Mouse (Mus musculus): Measurements from ENCODE around the gene Syvn1.
A peak's percentile ranks its signal among the peaks of the same experiment; 100 is the strongest.

The Syvn1 gene

DNA sequence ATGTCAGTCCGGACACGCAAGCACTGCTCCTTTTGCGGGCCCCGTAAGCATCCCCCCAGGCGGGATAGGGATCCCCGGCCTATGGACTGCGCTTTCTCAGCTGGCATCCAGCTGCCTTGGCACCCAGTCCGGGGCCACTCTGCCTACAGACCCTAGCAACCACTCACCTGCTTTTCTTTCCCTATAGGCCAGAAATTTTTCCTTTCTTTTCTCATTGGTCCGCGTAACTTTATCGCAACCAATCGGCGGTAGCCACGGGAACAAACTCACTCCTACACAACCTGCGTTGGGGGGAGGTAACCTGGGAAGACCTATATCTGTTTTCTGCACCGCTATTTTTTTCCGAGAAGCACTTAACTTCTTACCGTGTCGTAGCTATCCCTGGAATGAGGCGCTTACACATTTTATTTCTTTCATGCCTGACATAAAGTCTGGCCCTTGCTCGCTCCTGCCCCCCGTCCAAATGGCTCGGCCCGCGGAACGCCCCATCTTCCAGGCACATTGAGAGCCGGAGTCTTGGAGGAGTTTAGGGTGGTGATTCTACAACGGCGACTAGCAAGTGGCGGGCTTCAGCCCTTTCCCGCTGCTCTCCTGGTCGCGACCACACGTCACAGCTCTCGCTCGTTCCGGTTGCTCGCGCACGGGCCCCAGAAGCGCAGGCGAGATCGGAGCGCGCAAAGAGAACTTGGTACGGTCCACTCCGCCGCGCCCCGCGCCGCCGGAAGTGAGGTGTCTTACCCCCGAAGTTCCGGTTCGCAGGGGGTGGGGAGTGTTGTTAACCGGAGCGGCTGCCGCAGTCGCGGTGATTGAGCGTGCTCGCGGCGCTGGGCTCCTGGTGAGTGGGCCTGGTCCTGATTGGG, at the start of gene Syvn1:
TSS of gene Syvn1 (plus strand) at position 283 of the 860 bp plus-strand sequence.
- peak; percentile 89 to 93 for DNase-seq (ENCODE audit: low spot score in 2 of 2)

DNA sequence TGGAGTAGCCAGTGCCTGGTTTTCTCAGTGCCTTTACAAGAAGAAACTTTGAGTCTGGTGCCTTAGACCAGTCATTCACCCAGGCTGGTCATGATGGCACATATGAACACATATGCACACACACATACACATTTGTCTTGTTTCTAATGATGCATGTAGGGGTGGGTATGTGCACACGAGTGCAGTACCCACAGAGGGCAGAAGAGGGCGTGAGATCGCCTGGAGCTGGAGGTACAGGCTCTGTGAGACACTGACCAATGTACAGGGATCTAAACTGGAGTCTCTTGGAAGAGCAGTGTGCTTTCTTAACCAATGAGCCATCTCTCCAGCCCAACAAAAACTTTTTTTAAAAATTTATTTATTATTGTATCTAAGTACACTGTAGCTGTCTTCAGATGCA, 48.2 kb upstream of the Syvn1 start:
- no peak for DNase-seq (ENCODE audit: low spot score in 2 of 2)

DNA sequence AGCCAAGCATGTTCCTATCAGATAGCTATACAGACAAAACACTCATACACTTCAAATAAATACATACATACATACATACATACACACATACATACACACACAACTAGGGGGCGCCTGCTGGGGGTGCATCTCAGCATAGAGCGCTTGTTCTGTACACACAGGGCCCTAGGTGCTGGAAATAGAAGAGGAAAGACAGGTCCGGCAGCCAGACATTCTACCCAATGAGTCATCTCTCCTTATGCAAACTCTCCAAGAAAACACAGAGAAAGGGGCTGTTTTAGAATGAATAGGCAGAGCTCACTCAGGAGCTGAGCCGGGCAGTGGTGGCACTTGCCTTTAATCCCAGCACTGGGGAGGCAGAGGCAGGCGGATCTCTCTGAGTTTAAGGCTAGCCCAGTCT, 46.4 kb upstream of the Syvn1 start:
- no peak for DNase-seq (ENCODE audit: low spot score in 2 of 2)

DNA sequence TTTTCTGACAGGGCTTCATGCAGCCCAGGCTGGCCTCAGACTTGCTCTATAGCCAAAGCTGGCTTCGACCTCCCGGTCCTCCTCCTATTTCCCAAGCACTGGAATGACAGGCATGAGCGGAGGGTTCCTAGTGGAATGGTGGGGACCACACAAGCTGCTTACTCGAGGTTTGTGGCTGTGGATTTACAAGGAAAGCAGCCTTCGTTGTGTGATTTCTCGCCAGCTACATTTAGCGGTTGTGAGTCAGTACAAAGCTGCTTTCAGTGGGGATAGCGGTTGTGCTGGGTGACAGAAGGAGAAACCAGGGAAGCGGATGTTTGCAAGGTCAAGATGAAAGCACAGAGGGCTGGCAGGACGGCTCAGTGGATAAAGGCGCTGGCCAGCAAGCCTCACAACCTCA, 40.8 kb upstream of the Syvn1 start:
- DNase-seq (ENCODE audit: low spot score in 2 of 2): no peak

DNA sequence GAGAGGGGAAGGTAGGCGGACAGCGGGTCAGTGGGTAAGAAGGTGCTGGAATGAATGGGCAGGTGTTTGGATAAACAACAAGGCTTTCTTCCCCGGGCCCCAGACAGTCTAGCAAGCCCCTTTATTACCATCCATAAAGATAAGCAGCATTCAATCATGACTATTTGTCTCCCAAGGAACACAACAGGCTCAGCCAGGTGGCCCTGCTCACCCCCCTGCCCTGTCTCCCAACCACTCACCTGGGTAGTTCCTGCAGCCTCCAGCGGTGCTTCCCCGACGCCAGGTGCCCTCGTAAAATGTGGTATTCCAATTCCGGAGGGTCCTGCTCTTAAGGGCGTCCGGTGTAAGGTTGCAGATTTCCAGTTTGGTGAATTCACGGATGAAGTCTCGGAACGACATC, 39.4 kb upstream of the Syvn1 start:
- no peak for DNase-seq (ENCODE audit: low spot score in 2 of 2)

- no peak for DNase-seq (ENCODE audit: low spot score in 2 of 2)
These were observed 37.2 kb upstream of the Syvn1 start for GRCm38 (mm10) chr19:6009137-6009536.

DNA sequence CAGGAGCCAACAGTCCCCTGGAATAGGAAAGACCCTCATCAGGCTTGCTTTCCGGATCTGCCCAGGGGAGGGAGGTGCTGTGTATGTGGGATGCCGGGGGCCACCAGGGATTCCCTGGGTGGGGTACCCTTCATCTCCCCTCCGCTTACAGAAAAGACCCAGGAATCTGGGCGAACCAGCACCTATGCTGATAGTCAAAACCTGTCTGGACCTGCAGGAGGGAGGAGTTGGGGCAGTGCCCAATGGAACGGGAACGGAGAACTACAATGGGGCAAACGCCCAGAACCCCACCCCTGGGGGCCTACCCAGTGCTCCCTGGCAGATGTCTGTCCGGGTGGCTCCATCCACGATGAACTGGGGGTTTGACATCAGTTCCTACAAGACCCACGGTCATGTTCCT, 32.7 kb upstream of the Syvn1 start:
- DNase-seq (ENCODE audit: low spot score in 2 of 2): no peak

- DNase-seq (ENCODE audit: low spot score in 2 of 2): peak; percentile 75 to 77
These were observed 31.3 kb upstream of the Syvn1 start for GRCm38 (mm10) chr19:6014991-6015510.

- peak; percentile 83 for DNase-seq (ENCODE audit: low spot score in 2 of 2)
These were observed 30.7 kb upstream of the Syvn1 start, which contains the start of gene Capn1 for GRCm38 (mm10) chr19:6015511-6016315. Capn1 (minus strand) TSS chr19:6015897.

- DNase-seq (ENCODE audit: low spot score in 2 of 2): no peak
These were observed 29.8 kb upstream of the Syvn1 start for GRCm38 (mm10) chr19:6016532-6016931.

DNA sequence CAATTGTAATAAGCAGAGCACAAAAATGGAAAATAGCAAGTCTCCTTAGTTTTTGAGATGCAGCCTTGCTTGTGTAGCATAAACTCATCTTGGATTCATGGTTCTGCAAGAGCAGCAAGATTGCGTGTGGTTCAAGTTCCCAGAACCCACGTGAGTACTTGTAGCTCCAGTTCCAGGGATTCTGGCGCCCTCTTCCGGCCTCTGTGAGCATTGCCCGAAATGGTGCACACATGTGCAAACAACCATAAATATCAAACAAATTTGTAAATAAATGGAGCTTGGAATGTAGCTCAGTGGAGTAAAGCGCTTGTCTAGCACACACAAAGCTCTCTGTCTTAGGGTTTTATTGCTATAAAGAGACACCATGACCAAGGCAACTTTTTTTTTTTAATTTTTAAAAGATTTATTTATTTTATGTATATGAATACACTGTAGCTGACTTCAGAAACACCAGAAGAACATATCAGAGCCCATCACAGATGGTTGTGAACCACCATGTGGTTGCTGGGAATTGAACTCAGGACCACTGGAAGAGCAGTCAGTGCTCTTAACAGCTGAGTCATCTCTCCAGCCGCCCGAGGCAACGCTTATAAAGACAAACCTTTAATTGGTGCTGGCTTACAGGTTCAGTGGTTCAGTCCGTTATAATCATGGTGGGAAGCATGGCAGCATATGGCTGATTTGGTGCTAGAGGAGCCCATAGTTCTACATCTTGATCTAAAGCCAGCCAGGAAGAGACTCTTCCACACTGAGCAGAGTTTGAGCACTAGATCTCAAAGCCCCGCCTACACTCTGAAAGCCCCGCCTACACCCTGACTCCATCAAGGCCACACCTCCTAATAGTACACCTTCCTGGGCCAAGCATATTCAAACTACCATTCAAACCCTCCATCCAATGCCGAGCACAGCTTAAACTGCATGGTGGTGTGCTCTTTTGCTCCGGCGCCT, 28.0 kb upstream of the Syvn1 start:
- peak; percentile 87 to 95 for DNase-seq (ENCODE audit: low spot score in 2 of 2)

DNA sequence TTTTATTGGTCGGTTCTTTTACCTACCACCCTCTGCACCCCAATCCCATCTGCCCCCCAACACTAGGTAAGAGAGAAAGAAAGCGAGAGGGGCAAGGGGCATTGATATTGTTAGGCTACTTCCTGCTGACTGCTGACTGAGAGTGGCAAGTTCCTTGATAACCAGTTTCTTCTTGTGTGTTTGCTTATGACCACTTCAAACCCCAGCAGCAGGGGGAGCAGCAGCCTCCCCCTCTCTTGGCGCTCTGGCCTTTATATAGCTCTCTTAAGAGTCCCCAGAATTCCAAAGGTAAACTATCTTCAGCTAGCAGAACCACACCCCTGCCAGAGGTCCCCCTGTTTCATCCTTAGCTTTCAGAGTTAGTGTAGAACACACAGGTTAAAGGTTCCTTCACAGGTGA, 26.1 kb upstream of the Syvn1 start:
- no peak for DNase-seq (ENCODE audit: low spot score in 2 of 2)

GRCm38 (mm10) chr19:6023059-6023458, 23.3 kb upstream of the Syvn1 start:
- DNase-seq (ENCODE audit: low spot score in 2 of 2): no peak

- no peak for DNase-seq (ENCODE audit: low spot score in 2 of 2)
These were observed 22.4 kb upstream of the Syvn1 start for GRCm38 (mm10) chr19:6023930-6024329.

DNA sequence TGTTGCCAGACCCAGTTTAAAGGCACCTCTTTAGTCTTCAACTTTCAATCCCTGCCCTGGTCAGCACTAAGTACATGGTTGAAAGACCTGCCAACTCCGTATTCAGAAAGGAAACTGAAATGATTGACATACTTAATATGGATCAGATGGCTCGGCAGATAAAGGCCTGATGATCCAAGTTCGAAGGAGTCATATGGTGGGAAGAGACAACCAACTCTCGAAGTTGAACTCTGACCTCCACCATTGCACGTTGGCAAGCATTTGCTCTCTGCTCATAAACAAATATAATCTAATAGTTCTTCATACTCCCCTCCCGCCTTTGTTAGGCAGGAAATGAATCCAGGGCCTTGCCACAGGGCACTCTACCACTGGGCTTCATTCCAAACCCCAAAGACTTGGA, 17.4 kb upstream of the Syvn1 start:
- DNase-seq (ENCODE audit: low spot score in 2 of 2): no peak

DNA sequence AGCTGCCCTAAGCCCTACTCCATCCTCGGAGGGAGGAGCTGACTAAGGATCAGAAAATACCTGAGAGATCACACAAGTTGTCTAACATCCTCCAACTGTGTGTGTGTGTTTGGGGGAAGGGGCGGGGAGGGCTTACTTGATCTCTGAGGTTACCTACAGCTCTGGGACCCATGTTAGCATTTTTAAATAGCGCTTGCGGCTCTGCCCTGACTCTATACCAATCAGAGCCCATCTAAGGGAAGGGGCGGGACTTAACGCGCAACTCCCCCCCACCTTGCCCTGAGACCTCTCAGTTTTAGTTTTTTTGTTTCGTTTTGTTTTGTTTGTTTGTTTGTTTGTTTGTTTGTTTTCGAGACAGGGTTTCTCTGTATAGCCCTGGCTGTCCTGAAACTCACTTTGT, 16.9 kb upstream of the Syvn1 start:
- no peak for DNase-seq (ENCODE audit: low spot score in 2 of 2)

GRCm38 (mm10) chr19:6030520-6031280, 15.7 kb upstream of the Syvn1 start:
- DNase-seq (ENCODE audit: low spot score in 2 of 2): no peak

- DNase-seq (ENCODE audit: low spot score in 2 of 2): no peak
These were observed 10.3 kb upstream of the Syvn1 start for GRCm38 (mm10) chr19:6035966-6036585.

DNA sequence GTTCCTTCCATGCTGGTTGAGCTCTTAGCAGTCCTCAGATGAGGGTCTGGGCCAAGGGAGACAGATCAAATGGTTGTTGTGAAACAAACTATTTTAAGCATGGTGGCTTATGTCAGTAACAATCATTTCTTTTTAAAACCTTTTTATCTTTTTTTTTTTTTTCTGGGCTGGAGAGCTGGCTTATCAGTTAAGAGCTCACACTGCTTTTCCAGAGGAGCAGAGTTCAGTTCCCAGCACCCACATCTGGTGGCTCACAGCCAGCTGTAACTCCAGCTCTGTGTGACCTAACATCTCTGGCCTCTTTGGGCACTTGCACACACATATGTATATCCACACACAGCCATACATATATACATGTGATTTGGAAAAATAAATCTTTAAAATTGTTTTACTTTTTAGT, 8.7 kb upstream of the Syvn1 start:
- DNase-seq (ENCODE audit: low spot score in 2 of 2): no peak

DNA sequence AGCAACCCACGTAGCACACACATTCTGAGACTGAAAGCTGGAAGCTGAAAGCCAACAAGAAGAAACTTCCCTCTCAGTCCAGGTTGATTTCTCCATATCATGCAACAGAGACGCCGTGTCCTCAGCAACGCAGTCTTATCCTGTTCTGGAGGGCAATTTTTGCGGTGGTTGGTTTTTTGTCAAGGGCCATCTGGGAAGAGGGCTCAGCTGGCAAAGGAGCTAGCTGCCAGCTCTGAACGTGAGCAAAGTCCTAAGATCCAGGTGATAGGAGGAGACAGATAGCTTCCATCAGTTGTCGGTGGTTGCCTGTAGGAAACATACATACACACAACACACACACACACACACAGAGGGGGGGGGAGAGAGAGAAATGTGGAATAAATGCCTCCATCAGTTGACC, 8.1 kb upstream of the Syvn1 start:
- DNase-seq (ENCODE audit: low spot score in 2 of 2): no peak
